Mouse (Mus musculus): ENCODE measurements around the gene Hesx1.

GRCm38 (mm10) chr14:26991622-26992021 lies 2.6 kb upstream of the Hesx1 start:
- no peak for TF ChIP-seq CTCF (IDR thresholded peaks at IDR 0.05; ENCODE audit: control insufficient read depth, insufficient read depth, insufficient read length)
- TF ChIP-seq MYOD1 (IDR thresholded peaks at IDR 0.05; ENCODE audit: control insufficient read depth, insufficient read length, low read depth): no peak
- no peak for TF ChIP-seq CEBPB (IDR thresholded peaks at IDR 0.05; ENCODE audit: low read depth)
- TF ChIP-seq FOSL1 (IDR thresholded peaks at IDR 0.05; ENCODE audit: insufficient read depth, low read length, poor library complexity, severe bottlenecking): no peak
- no peak for TF ChIP-seq MYOG (IDR thresholded peaks at IDR 0.05; ENCODE audit: control insufficient read depth, extremely low read depth, insufficient read length)
